Mouse (Mus musculus) lung, postnatal 10 days (tissue): ENCODE measurements around the gene Hk2.
A peak's percentile ranks its signal among the peaks of the same experiment; 100 is the strongest.

Experiments
- DNase-seq: peaks from one replicate; pipeline ENCODE4 v3.0.0; 2021

The Hk2 gene

DNA sequence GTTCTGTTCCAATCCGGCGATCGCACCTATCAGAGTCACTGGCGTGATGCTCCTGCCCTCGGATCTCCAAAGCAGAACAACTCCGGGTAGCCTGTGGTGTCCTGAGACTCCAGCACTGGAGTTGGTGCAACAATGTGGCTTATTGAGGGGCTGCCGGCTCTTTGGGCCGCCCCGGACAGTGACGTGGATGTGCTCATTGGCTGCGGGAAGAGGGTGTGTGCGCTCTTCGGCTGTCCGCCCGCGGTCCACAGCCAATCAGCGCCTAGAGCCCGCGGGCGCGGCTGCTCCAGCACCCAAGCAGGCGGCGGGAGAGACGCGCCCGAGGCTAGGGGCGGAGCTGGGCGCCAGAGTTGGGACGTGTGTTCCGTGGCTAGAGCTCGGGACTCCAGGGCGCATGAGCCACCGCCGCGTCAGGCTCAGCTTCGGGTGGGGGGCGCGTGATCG lies at the start of gene Hk2:
Hk2 (minus strand) TSS at position 134 of the 444 bp plus-strand sequence.
- DNase-seq, result peak; percentile 90

GRCm38 (mm10) chr6:82821758-82822253 lies 47.6 kb upstream of the Hk2 start:
- DNase-seq, result peak; percentile 14

- no peak for DNase-seq
Measured at GRCm38 (mm10) chr6:82820716-82821115, 46.5 kb upstream of the Hk2 start.

- no peak for DNase-seq
Measured at GRCm38 (mm10) chr6:82814821-82815220, 40.6 kb upstream of the Hk2 start.

DNA sequence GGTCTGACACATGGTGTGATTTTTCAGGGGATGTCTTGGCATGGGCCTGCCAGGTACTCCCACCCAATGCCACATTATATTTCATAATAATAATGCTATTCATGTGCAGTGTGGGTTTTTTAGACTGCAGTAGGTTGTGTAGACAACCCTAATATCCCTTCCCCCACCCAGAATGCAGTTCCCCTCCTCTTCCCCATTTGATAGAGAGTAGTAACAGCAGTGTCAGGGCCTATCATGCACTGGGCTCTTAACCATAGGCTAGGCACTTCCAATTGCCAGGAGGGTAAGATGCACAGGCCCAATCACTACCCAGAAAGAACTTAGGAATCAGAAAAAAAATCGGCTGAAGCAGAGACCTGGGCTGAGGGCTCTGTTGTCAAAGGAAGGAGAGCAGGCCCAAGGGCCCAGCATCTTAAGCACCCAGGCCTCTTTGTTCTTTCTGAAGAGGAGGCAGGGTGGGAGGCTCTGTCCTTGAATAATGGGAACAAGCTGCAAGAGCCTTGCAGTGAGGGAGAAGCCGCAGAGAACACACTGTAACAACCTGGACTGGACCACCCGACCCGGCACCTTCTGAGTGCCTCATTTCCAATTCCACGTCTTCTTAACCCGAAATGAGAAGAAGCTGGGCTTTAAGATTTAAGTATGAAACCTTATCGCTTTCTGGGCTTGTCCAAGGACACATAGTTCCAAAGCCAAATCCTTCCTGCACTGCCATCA lies 33.9 kb upstream of the Hk2 start:
- DNase-seq, result no peak

DNA sequence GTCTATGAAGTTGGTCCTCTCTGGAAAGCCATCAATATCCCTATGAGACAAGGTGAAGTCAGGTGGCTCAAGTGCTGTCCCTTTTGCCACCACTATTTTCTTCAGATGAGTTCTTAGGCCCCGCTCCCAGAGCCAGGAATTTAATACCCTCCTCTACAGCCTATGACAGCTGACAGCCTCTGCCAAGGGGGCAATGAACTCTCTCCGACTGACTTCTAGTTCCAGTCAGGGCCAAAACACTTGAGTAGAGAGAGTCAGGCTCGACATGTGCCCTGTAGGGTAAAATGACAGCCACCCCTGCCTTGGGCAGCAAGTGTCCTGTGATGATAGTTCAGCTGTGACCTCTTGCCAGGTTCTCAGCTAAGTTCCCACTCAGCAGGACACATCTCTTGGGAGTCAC lies 32.7 kb upstream of the Hk2 start:
- no peak for DNase-seq

DNA sequence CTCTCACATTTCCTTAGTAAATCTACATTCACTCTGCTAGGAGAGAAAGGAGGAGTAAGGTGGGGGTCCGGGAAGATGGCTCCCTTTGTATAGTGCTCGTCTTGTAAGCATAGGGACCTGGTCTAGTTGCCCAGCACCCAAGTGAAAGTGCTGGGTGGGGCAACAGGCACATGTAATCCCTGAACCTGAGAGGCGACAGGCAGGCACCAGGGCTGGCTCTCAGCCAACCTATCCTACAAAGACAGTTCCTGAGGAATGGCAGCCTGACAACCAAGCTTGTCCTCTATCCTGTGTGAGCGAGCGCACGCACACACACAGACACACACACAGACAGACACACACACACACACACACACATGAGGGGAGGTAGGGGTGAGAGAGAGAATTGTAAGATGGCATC lies 32.2 kb upstream of the Hk2 start:
- DNase-seq, result no peak

GRCm38 (mm10) chr6:82805894-82806293 lies 31.6 kb upstream of the Hk2 start:
- no peak for DNase-seq

DNA sequence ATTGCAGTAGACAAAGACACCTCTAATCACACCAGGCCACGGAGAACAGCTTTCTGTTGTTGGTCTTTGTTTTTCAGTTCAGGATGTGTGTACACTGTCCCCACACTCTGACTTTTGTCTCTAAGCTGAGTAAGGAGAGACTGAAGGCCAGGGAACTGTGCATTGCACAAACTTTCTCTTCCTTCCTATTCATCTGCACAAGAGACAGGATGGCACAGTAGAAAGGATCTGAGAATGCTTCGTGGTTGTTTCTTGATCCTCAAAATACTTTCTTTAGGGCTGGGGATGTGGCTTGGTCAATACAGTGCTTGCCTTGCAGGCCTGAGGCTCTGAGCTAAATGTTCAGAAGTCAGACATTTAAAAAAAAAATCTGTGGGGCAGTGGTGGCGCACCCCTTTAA lies 30.7 kb upstream of the Hk2 start:
- DNase-seq, result no peak

DNA sequence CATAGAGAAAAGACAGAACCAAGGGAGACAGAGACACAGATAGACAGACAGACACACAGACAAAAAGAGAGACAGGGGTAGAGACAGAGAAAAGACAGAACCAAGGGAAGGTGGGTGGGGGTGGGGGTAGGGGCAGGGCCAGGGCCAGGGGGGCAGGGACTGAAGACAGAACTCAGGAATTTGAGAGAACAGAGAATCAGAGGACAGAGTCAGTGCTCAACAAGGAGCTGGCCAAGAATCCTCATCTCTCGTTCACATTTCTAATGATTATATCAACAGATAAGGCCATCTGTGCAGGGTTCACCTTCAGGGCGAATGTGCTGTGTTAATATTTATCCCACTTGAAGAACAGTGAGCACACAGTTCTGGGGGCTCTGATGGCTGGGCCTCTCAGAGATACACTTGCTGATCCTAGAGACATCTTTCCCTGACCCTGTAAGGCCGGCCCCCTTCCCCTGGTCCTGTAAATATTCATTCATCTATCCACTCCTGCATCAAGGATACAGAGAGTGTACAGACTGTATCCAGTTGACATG lies 24.0 kb upstream of the Hk2 start:
- no peak for DNase-seq

GRCm38 (mm10) chr6:82797300-82797839 lies 23.1 kb upstream of the Hk2 start:
- DNase-seq, result no peak

DNA sequence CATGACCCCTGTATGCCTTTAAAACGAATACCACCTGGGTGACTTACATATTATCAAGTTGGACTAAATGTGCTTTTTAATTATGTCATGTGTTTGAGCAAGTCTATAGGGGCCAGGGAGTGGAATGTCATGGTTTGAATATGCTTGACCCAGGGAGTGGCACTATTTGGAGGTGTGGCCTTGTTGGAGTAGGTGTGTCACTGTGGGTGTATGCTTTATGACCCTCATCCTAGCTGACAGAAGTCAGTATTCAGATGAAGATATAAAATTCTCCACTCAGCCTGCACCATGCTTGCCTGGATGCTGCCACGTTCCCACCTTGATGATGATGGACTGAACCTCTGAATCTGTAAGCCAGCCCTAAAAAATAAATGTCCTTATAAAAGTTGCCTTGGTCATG lies 16.6 kb upstream of the Hk2 start:
- no peak for DNase-seq

DNA sequence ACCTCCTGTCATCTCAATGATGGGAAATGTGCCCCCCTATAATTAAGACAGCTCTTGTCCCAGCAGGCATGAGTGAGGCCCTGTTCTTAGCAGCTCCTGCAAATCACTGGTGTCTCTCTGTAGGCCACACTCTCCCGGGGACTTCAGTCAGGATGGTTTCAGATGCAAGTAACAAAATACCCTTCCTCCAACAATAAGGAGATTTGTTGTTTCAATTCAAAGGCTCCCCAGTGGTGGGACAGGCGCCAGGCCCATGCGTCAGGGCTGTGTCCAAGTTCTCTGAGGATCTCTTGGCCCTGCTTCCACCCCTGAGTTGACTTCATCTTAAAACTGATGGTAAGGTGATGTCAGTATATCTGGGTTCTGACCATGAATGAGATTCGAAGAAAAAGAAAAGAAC lies 9.7 kb upstream of the Hk2 start:
- DNase-seq, result no peak

DNA sequence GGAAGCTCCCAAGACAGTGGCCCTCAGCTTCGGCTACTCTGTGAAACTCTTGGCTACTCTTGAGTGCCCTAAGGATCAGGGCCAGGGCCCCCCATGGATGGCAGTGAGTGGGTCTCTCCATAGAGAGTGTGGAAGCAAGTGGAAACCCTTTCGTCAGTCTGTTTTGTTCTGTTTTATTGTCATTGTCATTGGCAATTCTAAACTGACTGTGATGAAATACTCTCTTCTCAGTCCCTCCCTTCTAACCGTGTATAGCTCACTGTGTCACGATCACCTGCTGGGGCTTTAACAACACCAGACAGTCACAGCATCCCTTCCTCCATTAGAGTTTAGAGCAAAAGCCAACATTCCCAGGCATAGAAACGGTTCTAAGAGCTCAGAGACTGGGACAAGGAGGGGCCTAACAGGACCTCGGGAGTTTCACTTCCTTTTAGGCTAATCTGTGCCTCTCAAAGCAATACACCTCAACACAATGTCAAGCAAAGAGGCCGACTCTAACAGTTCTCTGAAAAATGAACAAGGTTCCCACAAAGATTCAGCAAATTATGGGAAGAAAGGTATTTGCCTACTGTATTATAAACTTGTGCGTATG lies 6.6 kb upstream of the Hk2 start:
- no peak for DNase-seq

GRCm38 (mm10) chr6:82780369-82780768 lies 6.1 kb upstream of the Hk2 start:
- no peak for DNase-seq

GRCm38 (mm10) chr6:82777124-82777654 lies 2.9 kb upstream of the Hk2 start:
- DNase-seq, result no peak

DNA sequence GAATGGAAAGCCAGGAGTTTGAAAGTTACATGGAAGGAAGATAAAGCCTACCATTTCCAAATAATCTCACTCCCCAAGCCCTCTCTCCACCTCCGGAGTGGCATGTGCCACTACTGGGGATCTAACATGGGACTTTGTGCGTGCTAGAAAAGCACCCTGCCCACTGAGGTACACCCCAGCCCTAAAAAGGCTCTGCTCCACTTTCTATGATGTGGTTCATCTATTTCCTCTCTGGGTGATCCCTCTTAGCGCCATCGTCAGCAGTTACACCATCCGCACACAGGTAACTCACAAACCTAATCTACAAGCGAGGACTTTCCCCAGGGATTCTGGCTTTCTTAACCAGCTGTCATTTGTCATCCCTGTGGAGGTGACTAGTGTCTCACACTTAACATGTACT lies 1.1 kb upstream of the Hk2 start:
- no peak for DNase-seq

DNA sequence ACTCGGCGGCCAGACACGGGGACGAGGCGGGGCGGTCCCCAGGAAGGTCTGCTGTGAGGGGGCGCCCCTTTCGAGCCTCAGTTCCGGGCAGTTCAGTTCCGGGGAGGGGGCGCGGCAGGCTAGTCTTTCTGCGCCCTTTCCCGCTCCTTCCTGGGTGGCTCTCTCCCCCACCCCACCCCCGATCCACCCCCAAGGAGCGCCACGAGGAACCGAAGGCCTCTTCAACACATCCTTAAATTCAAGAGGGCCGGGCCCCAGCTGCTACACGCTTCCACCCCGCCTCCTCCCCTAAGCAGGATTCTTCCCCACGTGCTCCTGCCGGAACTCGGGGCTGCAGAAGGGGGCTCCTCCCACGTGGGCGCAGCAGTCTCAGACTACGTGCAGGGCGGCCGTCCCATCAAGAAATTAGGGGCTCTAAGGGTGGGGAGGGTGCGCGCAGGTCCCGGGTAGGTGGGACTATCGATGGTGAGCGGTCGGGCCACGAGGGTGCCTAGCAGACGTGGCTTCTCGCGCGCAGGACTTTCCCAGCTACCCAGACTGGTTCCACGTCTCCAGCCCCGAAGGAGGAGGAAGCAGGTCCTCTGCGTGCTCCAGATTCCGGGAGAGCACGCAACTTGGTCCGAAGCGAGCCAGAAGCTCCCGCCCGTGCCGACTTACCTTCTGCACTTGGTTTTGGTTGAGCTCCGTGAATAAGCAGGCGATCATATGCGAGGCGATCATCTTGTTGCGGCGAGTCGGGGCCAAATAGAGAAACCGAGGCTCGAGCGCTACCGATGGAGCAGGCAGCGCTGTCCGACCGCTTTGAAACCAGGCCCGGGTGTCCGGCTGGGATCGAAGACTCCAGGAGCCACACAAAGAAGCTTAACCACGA lies 758 bp downstream of the Hk2 start:
- peak; percentile 65 for DNase-seq

- peak; percentile 36 for DNase-seq
Measured at GRCm38 (mm10) chr6:82772451-82773101, 1.7 kb downstream of the Hk2 start.

GRCm38 (mm10) chr6:82771981-82772409 lies 2.3 kb downstream of the Hk2 start:
- DNase-seq, result no peak

GRCm38 (mm10) chr6:82771059-82771458 lies 3.2 kb downstream of the Hk2 start:
- DNase-seq, result no peak

GRCm38 (mm10) chr6:82770286-82770685 lies 4.0 kb downstream of the Hk2 start:
- no peak for DNase-seq
